Mouse (Mus musculus): ENCODE data around the gene Selenom.

Selenom gene

DNA sequence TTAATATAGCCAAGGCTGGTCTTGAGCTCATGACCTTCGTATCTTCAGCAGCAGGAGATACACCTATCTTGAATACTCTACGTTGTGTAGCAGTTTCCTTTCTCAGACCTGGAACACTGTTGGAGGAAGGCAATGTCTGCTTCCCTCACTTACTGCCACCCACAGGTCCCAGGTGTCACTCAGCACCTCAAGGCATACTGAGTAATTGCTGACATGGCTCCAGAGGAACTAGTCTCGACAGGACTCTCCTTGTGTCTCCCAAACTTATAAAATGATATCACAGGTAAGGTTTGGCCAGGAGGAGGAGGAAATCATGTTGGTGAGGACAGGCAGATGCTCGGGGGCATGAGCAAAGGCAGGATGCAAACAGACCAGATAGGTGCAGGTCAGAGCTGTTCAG, 40.5 kb downstream of the Selenom start:
- DNase-seq (ENCODE audit: low read depth) = no peak

DNA sequence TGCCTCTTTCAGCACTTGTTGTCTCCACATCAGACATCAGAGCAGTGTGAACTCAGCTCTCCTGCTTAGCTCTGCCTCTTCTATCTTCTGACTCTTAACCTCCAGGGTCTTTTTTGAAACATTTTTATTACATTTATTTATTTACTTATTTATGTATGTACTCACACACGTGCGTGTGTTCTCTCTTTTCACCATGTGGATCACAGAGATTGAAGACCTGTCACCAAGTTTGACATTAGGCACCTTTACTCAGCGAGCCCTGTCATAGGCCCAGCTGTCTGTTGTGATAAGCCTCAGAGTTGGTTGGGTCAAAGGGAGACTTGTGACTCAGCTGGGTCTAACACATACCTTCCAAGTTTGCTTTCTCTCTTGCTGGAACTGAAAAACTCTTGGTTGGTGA, 43.4 kb downstream of the Selenom start:
- no peak for DNase-seq (ENCODE audit: low read depth)

DNA sequence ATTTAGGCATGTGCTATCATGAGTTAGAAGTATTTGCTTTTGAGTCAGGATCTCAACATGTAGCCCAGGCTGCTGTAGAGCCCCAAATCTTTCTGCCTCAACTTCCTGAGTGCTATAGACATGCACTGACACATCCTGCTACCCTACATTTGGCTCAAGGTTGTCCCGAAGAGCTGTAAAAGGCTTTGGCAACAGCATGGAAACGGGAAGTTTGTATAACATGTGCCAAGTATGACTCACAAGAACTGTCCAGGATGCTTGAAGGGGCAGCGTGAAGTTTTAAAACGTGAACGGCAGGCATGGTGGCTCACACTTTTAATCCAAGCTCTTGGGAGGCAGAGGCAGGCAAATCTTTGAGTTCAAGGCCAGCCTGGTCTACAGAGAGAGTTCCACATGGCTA, 45.7 kb downstream of the Selenom start:
- DNase-seq (ENCODE audit: low read depth) = no peak

DNA sequence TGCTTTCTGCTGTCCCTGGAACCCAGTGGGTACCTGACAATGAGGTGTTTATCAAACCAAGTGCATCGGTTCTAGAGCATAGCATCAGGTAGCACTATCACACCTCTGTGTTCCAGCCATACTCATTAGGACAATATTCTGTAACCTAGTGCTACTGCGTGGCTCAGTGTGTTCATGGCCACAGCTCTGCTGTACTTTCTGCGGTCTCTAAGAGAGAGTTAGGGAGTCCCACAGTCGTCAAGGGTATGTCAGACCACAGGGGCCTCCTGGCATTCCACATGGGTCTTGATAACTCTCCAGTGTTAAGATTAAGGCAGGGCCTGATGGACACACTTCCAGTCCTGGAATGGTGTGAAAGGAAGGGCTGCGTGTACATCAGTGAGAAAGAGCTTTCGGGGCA, 49.4 kb downstream of the Selenom start:
- DNase-seq (ENCODE audit: low read depth) = no peak

DNA sequence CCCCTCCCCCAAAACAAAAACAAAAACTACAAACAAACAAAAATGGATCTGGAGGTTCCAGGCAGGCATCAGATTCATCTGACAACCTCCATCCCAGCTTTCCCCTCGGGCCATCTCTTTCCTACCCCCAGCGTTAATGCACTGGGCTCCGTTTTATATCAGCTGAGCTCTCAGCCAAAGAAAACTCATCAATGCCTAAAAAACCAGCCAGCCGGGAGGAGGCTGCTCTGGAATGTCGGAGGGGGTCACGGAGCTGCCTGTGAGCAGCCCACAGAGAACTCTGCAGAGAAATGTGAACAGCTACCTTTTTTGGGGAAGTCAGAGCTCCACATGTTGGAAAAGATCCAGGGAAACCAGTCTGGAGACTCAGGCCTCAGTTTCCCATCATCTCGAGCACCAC, 50.0 kb downstream of the Selenom start:
- DNase-seq (ENCODE audit: low read depth) = no peak

DNA sequence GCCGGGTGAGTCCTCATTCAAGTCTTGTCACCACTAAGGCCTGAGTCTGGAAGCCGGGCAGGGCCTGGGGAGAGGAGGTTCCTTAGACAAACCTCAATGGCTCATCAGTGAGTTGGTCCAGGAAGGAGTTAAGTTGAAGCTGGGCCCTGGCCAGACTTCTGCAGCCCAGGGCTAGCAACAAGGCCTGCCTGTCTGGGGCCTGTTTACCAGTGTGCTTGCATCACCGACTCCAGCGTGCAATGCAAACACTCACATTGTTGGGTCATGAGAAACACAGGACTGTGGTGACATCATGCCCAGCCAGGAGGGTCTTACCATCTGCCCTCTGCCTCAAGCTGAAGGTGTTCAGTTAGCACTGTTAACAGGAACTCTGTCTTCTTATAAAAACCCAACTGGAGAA, 51.5 kb downstream of the Selenom start:
- no peak for DNase-seq (ENCODE audit: low read depth)

All from c-Kit-positive CD71-negative TER-119-negative erythroid progenitor cells, embryonic 14.5 days (primary cell).